Mouse (Mus musculus): ENCODE data around the gene Eme2. TPM values are rescaled to one million over a fixed set of nuclear protein-coding genes. Genes with fewer than 3 reads are reported as not detected.

The Eme2 gene
- polyA plus RNA-seq, 1 experiment from 2014 or later, result 30.3 TPM

DNA sequence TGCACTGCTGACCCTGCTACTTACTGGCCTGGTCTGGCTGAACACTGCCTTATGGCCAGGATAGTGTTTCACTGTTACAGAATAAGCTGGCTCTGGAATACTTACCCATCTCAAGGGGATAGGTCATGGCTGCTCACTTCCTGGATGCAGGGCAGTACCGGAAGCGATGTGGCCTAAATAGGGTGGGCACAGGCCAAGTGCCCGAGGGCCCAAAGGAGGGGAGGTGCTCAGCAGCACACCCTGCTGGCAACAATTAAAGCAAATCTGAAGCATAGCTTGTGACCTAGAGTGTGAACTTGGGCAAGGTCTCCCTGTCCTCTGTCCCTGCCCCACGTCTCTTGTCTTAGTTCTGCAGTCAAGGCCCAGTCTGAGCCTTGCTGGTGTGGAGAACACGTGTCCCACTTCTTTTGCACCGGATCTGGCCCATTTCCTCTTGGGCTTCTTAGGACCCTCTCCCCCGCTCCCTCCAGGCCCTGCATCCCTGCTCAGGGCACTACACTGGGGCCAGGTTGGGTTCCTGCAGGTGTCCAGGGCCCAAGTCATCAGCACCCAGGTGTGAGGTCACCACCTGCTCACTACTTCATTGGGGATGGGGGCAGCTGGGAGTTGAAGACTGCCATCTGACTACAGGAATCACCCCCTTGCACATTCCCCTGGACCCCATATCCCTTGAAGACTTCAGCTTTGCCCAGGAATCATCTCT lies 13.0 kb downstream of the Eme2 start:
- no peaks in the 10 kb centered on the region for H3K9me3 ChIP-seq
- peaks cover 37% of the 10 kb centered on the region for H3K4me1 ChIP-seq
- WGBS, result 48% methylated on average over 7 of the region's 7 CpGs
- H3K4me3 ChIP-seq, result no peak overlapping the region
- peaks cover 29% of the 10 kb centered on the region for H3K36me3 ChIP-seq (replicated peaks)
- DNase-seq (ENCODE audit: extremely low spot score, low spot score), result no peak
- no peak overlapping the region for H3K27ac ChIP-seq
- H3K27me3 ChIP-seq (ENCODE audit: poor library complexity, severe bottlenecking), result no peaks in the 10 kb centered on the region

DNA sequence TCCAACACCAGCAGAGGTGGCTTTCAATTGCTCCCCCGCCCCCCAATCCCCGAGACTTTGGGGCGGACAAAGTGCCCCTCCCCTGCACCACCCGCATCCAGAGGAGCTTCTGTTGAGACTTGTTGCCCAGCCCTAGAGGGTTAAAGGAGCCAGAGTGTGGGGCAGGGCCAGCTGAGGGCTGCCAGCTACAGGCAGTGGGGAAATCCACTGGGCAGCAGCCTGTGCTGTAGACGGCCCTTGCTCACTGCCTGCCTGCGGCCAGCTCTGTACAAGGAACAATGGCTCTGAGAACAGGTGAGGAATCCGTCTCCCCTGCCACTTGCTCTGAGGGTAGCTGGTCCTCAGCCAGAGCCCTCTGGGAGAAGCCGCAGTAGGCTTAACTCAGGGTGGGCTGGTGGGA lies 16.4 kb downstream of the Eme2 start:
- Histone ChIP-seq H3K27ac (no peak overlapping the region), H3K4me1 (peaks cover 22% of the 10 kb centered on the region), H3K36me3 (replicated peaks) (peaks cover 18% of the 10 kb centered on the region), H3K4me3 (no peak overlapping the region), H3K27me3 (ENCODE audit: poor library complexity, severe bottlenecking) (no peaks in the 10 kb centered on the region), H3K9me3 (no peaks in the 10 kb centered on the region)
- DNase-seq (ENCODE audit: extremely low spot score, low spot score), result no peak
- WGBS, result 75% methylated on average over 8 of the region's 8 CpGs

DNA sequence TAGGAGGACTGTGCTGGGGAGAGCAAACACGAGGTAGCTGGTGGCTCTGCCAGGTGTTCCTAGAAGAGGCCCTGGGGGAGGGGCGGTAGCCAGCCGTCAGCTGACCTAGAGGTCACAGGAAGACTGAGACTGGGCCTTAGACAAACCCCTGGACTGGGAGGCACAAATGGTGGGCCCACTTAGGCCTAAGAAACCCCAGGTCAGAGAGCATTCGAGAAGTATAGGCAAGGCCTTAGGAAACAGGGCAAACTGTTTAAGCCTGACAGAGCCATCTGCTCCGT lies 16.8 kb downstream of the Eme2 start:
- H3K27ac ChIP-seq, result peak overlapping the region; percentile 48
- H3K27me3 ChIP-seq (ENCODE audit: poor library complexity, severe bottlenecking), result no peaks in the 10 kb centered on the region
- peaks cover 22% of the 10 kb centered on the region for H3K4me1 ChIP-seq
- DNase-seq (ENCODE audit: extremely low spot score, low spot score), result no peak
- H3K9me3 ChIP-seq, result no peaks in the 10 kb centered on the region
- WGBS, result 39% methylated on average over 5 of the region's 5 CpGs
- peaks cover 13% of the 10 kb centered on the region for H3K36me3 ChIP-seq (replicated peaks)
- no peak overlapping the region for H3K4me3 ChIP-seq

DNA sequence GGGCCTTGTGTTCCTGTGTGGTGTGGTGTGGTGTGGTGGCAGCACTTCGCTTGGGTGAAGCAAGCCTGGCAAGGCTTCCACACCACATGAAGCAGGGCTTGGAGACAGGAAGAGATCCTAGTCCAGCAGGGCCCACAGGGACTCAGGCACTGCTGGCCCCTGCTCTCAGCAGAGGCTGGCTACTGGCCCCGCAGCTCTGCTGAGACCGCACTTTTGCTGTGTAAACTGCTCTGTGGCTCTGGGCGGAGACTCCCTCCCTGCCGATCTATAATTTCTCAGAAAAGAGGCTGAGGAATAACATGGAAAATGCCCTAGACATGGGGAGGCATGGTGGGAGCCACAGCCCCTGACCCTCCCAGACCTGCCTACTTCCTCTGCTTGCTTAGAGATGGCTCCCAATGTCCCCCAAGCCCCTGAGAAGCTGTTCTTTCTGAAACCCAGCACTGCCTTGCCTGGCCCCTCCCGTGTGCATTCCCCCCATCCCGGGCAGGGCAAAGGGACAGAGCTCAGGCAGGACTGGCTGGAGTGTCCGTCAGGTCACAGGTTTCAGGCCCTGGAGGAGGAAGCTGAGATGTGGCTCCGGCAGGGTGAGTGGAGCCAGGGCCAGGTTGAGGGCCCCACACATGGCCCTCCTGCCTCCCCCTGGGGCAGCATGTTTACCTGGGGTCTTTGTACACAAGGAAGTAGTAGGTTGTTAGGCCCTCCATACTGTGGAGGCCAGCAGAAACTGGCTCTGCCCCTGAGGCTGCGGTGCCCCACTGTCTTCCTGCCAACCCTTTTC lies 17.4 kb downstream of the Eme2 start:
- H3K27ac ChIP-seq, result peak overlapping the region; percentile 48

DNA sequence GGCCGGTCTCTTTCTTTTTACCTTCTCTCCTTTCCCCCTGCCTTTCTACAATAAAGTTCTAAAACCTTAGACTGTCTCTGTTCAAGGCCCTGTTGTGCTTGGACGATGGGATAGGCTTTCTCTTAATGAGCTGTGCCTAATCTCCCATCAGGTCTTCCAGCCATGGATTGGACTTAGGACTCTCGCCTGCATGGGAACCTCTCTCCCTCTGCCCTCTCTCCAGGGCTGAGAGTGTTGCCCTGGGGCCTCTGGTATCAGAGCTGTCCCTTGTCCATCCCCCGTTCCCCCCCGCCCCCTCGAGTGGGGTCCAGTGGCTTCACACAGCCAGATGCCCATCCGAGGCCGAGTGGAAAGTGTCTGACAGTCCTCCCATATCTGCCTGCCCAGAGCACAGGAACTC lies 19.9 kb downstream of the Eme2 start:
- Histone ChIP-seq H3K27ac (no peak overlapping the region), H3K36me3 (replicated peaks) (no peaks in the 10 kb centered on the region), H3K4me3 (no peak overlapping the region), H3K4me1 (peaks cover 14% of the 10 kb centered on the region), H3K9me3 (no peaks in the 10 kb centered on the region), H3K27me3 (ENCODE audit: poor library complexity, severe bottlenecking) (no peaks in the 10 kb centered on the region)
- DNase-seq (ENCODE audit: extremely low spot score, low spot score), result no peak
- WGBS, result 80% methylated on average over 8 of the region's 8 CpGs

More for the DNA sequence above, 17.4 kb downstream of the Eme2 start:
- no peak overlapping the region for H3K4me3 ChIP-seq
- H3K36me3 ChIP-seq (replicated peaks), result peaks cover 8% of the 10 kb centered on the region
- H3K9me3 ChIP-seq, result no peaks in the 10 kb centered on the region
- H3K4me1 ChIP-seq, result peaks cover 22% of the 10 kb centered on the region
- no peak for DNase-seq (ENCODE audit: extremely low spot score, low spot score)
- no peaks in the 10 kb centered on the region for H3K27me3 ChIP-seq (ENCODE audit: poor library complexity, severe bottlenecking)
- WGBS, result 71% methylated on average over 10 of the region's 10 CpGs

DNA sequence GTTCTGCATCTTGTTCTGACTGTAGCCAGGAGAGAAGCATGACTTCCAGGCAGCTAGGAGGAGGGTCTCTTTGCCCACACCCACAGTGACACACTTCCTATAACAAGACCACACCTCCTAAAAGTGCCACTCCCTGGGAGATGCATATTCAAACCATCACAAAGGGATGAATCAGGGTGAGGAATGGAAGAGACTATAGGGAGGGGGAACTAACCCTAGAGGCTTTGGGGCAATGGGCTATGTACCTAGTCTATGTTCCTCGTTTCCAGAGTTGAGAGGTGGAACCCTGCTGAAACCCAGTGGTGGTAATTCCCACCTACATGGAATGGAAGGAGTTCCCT lies 20.5 kb downstream of the Eme2 start:
- Histone ChIP-seq H3K27ac (no peak overlapping the region), H3K4me1 (peaks cover 14% of the 10 kb centered on the region), H3K4me3 (no peak overlapping the region), H3K27me3 (ENCODE audit: poor library complexity, severe bottlenecking) (no peaks in the 10 kb centered on the region), H3K9me3 (no peaks in the 10 kb centered on the region), H3K36me3 (replicated peaks) (no peaks in the 10 kb centered on the region)
- DNase-seq (ENCODE audit: extremely low spot score, low spot score), result no peak
- 78% methylated on average over 1 of the region's 1 CpGs for WGBS

DNA sequence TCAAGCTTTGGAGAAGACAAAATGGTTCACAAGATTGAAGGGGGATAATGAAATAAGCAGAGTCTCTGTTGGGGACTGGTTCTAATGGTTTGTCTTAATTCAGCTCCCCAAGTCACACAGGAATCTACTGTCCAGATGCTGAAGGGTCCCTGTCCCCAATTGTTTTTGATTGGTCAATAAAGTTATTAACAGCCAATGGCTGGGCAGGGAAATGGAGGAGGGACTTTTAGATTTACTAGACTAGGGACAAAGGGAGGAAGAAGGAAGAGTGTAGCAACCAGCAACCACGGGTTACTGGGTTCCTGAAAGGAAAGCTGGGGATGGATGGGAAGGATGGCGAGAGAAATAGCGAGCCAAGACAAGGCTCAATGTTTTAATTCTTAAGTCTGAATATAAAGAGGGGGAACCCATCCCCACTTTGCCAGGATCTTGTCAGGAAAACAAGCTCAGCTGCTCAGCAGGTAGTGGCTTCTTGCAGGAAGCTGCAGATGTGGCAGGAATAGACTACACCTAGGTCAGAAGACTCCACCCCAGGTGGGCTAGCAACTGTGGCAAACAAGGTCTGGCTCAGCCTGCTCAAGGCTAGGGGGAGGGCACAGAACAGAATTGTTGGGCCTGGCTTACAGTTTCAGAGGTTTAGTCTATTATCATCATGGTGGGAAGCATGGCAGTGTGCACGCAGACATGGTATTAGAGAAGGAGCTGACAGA lies 21.0 kb downstream of the Eme2 start:
- WGBS, result 47% methylated on average over 4 of the region's 4 CpGs
- H3K9me3 ChIP-seq, result no peaks in the 10 kb centered on the region
- H3K27me3 ChIP-seq (ENCODE audit: poor library complexity, severe bottlenecking), result no peaks in the 10 kb centered on the region
- H3K36me3 ChIP-seq (replicated peaks), result no peaks in the 10 kb centered on the region
- no peak overlapping the region for H3K27ac ChIP-seq
- DNase-seq (ENCODE audit: extremely low spot score, low spot score), result no peak
- H3K4me3 ChIP-seq, result no peak overlapping the region
- H3K4me1 ChIP-seq, result peaks cover 14% of the 10 kb centered on the region

DNA sequence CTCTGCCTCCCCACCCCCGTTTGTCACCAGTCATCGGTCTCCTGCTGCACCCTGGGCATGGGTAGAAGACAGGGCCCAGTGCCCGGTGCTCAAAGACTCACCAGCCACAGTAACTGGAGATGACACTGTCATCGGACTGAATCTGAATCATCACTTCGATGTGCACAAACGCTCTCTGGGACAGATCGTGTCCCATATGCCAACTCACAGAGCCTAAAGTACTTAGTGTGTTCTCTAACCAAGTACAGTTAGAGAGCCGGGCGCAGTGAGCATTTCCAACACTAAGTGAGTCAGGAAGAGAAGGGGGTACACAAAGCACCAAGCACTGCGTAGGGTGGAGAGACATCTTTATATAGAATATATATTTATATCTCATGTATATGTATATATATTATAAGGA lies 27.0 kb downstream of the Eme2 start:
- no peaks in the 10 kb centered on the region for H3K4me1 ChIP-seq
- DNase-seq (ENCODE audit: extremely low spot score, low spot score), result no peak
- H3K4me3 ChIP-seq, result no peak overlapping the region
- no peaks in the 10 kb centered on the region for H3K27me3 ChIP-seq (ENCODE audit: poor library complexity, severe bottlenecking)
- H3K36me3 ChIP-seq (replicated peaks), result peaks cover 4% of the 10 kb centered on the region; the same call in 1 of the 2 replicates
- H3K27ac ChIP-seq, result no peak overlapping the region
- no peaks in the 10 kb centered on the region for H3K9me3 ChIP-seq
- WGBS, result 91% methylated on average over 10 of the region's 10 CpGs

DNA sequence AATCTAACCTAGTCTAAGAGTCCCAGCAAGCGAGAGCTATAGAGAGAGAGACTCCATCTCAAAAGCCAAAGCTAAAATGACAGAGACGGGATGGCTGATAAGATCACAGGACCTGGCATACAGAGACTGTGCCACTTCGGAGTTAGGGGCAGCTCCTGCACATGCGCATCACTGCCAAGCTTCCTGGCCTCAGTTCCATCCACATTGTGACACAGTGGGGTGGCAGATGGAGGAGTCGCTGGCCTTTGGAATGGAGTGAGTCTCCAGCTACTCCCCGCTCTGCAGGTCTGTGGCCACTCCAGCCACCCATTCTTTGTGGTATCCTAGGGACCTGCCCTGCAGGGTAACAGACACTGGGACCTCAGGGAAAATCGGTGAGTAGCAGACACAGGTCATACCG lies 29.1 kb downstream of the Eme2 start, which contains the start of gene Igfals:
Gene Igfals (plus strand): TSS at position 222 of the 400 bp plus-strand sequence.
- no peak within 1 kb of the TSS for H3K4me3 ChIP-seq
- no peaks in the 10 kb centered on the region for H3K4me1 ChIP-seq
- DNase-seq (ENCODE audit: extremely low spot score, low spot score), result no peak
- 88% methylated on average over 8 of the region's 8 CpGs for WGBS
- H3K36me3 ChIP-seq (replicated peaks), result peaks cover 22% of the 10 kb centered on the region
- no peaks in the 10 kb centered on the region for H3K27me3 ChIP-seq (ENCODE audit: poor library complexity, severe bottlenecking)
- H3K9me3 ChIP-seq, result no peaks in the 10 kb centered on the region
- H3K27ac ChIP-seq, result no peak within 1 kb of the TSS

DNA sequence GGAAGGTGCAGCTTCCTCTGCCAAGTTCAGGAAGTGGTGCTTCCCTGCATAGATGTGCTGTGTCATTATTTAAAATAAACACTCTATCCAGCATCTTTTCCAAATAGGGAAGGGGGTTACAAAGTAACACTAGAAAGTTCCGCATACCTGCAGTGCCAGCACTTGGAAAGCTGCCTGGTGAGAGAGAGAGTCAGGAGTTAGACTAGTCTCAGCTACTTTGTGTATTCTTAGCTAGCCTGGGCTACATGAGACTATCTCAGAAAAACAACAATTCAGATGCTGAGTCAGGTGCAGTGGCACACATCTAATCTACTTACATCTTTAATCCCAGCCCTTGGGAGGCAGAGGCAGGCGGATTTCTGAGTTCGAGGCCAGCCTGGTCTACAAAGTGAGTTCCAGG lies 33.1 kb downstream of the Eme2 start:
- Histone ChIP-seq H3K36me3 (replicated peaks) (peaks cover 27% of the 10 kb centered on the region), H3K27me3 (ENCODE audit: poor library complexity, severe bottlenecking) (no peaks in the 10 kb centered on the region), H3K4me3 (no peak overlapping the region), H3K4me1 (no peaks in the 10 kb centered on the region), H3K9me3 (no peaks in the 10 kb centered on the region), H3K27ac (no peak overlapping the region)
- DNase-seq (ENCODE audit: extremely low spot score, low spot score), result no peak
- 92% methylated on average over 3 of the region's 3 CpGs for WGBS

DNA sequence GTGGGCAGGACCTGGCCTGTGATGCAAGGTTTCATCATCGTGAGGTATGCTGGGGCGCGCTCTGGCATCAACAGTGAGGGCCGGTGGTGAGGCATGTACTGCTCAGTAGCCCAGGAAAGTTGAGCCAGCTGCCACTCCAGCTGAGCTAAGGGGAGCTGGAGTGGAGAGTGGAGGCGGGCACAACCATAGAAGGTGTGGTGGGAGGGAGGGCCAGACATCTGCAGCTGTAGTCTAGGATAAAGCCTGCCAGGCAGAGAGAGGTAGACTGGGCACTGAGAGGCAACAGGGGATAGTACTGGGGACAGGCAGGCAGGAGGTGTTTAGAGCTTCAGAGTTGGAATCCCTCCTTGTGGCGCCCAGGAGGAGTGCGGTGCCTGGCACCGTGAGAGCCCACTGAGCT lies 34.8 kb downstream of the Eme2 start:
- H3K4me1 ChIP-seq, result no peaks in the 10 kb centered on the region
- peaks cover 31% of the 10 kb centered on the region for H3K36me3 ChIP-seq (replicated peaks)
- DNase-seq (ENCODE audit: extremely low spot score, low spot score), result no peak
- no peak overlapping the region for H3K4me3 ChIP-seq
- H3K9me3 ChIP-seq, result no peaks in the 10 kb centered on the region
- 94% methylated on average over 8 of the region's 8 CpGs for WGBS
- no peak overlapping the region for H3K27ac ChIP-seq
- no peaks in the 10 kb centered on the region for H3K27me3 ChIP-seq (ENCODE audit: poor library complexity, severe bottlenecking)

DNA sequence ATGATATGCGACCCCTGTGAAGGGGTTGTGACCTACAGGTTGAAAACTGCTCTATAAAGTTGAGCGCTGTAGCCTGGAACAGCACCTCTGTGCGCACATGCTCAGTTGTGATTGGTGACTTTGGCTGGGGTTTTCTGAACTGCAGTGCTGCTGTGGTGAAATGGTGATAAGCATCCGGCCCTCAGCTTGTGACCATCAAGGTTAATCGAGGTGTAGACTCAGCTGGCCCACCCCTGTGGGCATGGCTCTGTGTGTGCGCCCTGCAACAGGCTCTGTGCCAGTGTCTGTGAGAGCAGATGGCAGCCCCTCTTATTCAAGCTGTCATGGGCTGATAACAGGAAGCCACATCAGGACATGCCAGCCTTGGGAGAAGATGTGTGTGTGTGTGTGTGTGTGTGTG lies 35.9 kb downstream of the Eme2 start:
- Histone ChIP-seq H3K9me3 (no peaks in the 10 kb centered on the region), H3K4me1 (no peaks in the 10 kb centered on the region), H3K4me3 (no peak overlapping the region), H3K36me3 (replicated peaks) (peaks cover 30% of the 10 kb centered on the region), H3K27me3 (ENCODE audit: poor library complexity, severe bottlenecking) (no peaks in the 10 kb centered on the region), H3K27ac (no peak overlapping the region)
- WGBS, result 94% methylated on average over 6 of the region's 6 CpGs
- no peak for DNase-seq (ENCODE audit: extremely low spot score, low spot score)

DNA sequence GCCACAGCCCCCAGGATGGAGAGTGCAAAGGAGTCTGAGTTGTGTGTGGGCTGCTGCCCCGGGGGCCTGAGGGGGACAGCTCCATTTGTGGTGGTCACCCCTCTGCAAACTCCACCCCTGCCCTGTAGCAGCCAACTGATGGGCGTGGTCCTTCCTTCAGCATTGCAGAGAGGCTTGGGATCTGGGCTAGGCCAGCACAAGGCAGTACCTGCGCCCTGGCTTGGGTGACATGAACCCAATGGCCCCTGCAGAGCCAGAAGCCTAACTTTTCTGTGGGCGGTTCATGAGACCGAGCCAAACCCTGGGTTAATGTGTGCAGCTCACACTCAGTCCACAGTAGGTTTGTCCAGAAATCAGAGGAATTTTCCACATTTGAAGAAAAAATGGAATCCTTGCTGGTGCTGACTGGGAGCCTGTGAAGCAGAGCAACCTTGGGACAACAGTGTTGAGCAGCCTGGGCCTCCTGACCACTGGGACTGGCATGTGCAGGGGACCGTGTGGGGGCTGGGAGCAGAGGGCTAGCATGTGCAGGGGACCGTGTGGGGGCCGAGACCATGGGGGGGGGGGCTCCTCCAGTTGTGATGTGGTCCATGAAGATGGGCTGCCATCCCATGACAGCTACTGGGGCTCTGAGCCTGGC lies 36.9 kb downstream of the Eme2 start:
- no peak for DNase-seq (ENCODE audit: extremely low spot score, low spot score)
- Histone ChIP-seq H3K27me3 (ENCODE audit: poor library complexity, severe bottlenecking) (no peaks in the 10 kb centered on the region), H3K36me3 (replicated peaks) (peaks cover 34% of the 10 kb centered on the region), H3K9me3 (no peaks in the 10 kb centered on the region), H3K4me3 (no peak overlapping the region), H3K27ac (no peak overlapping the region), H3K4me1 (no peaks in the 10 kb centered on the region)
- 87% methylated on average over 8 of the region's 8 CpGs for WGBS
